Mouse (Mus musculus) MEL (cell line): Measurements from ENCODE around the gene Gm8773.

Experiments used
- CTCF ChIP-seq, 3 experiments: IDR thresholded peaks in 2 of 3; conservative IDR thresholded peaks in 1 of 3; 2 replicates each; pipeline ENCODE4 v1.5.1; 2011 to 2012; ENCODE audit warnings: low read length in 3 of 3, low read depth in 2 of 3, mild to moderate bottlenecking in 2 of 3, improper control_type of control experiment in 1 of 3, inconsistent platforms in 1 of 3, mixed read lengths in 1 of 3, moderate library complexity in 1 of 3; ENCODE audit not compliant: control insufficient read depth in 1 of 3, insufficient read depth in 1 of 3, poor library complexity in 1 of 3, severe bottlenecking in 1 of 3
- GABPA ChIP-seq: IDR thresholded peaks from 2 replicates; pipeline ENCODE4 v1.6.1; 2012; ENCODE audit warnings: low read depth, mild to moderate bottlenecking, inconsistent platforms, low read length, improper control_type of control experiment, moderate library complexity
- MAFK ChIP-seq: IDR thresholded peaks from 2 replicates; pipeline ENCODE4 v1.6.1; 2011; ENCODE audit warnings: low read depth, mild to moderate bottlenecking, low read length, improper control_type of control experiment, borderline replicate concordance
- MAX ChIP-seq: IDR thresholded peaks from 2 replicates; pipeline ENCODE4 v1.6.1; 2011; ENCODE audit warnings: low read length, improper control_type of control experiment
- MEF2A ChIP-seq: IDR thresholded peaks from 2 replicates; pipeline ENCODE4 v1.6.1; 2014; ENCODE audit warnings: low read depth, mild to moderate bottlenecking, inconsistent platforms, low read length, improper control_type of control experiment; ENCODE audit not compliant: poor library complexity, insufficient replicate concordance, severe bottlenecking; ENCODE audit errors: extremely low read depth
- MXI1 ChIP-seq: IDR thresholded peaks from 2 replicates; pipeline ENCODE4 v1.6.1; 2011; ENCODE audit warnings: mild to moderate bottlenecking, low read depth, low read length, improper control_type of control experiment
- POLR2A ChIP-seq, 2 experiments: IDR thresholded peaks; 2 replicates each; pipeline ENCODE4 v1.6.1; 2011 to 2012; ENCODE audit warnings: low read length in 2 of 2, mild to moderate bottlenecking in 2 of 2, control low read depth in 1 of 2, improper control_type of control experiment in 1 of 2, low read depth in 1 of 2, moderate library complexity in 1 of 2; ENCODE audit not compliant: control insufficient read depth in 1 of 2, insufficient read depth in 1 of 2, poor library complexity in 1 of 2
- TBP ChIP-seq: IDR thresholded peaks from 2 replicates; pipeline ENCODE4 v1.8.0; 2011; ENCODE audit warnings: low read depth, low read length, improper control_type of control experiment
- USF1 ChIP-seq: IDR thresholded peaks from 2 replicates; pipeline ENCODE4 v1.6.1; 2014; ENCODE audit warnings: low read depth, mild to moderate bottlenecking, inconsistent platforms, low read length, improper control_type of control experiment, moderate library complexity
- ZMIZ1 ChIP-seq: IDR thresholded peaks from 2 replicates; pipeline ENCODE4 v1.6.1; 2012; ENCODE audit warnings: low read depth, mild to moderate bottlenecking, inconsistent platforms, low read length, improper control_type of control experiment, moderate library complexity

- no peak for TF ChIP-seq MEF2A
- no peak for TF ChIP-seq POLR2A (IDR thresholded peaks at IDR 0.05; ENCODE audit: control insufficient read depth in 1 of 2, insufficient read depth in 1 of 2, low read depth in 1 of 2, low read length in 2 of 2, poor library complexity in 1 of 2)
- TF ChIP-seq MAX, result no peak
- TF ChIP-seq ZMIZ1, result no peak
- TF ChIP-seq USF1, result no peak
- no peak for TF ChIP-seq CTCF (IDR thresholded peaks at IDR 0.05 in 2 of 3, conservative IDR thresholded peaks at IDR 0.05 in 1 of 3; ENCODE audit: control insufficient read depth in 1 of 3, insufficient read depth in 1 of 3, low read depth in 2 of 3, low read length in 3 of 3, poor library complexity in 1 of 3, severe bottlenecking in 1 of 3)
- no peak for TF ChIP-seq MAFK
- TF ChIP-seq TBP, result no peak
- no peak for TF ChIP-seq GABPA
- no peak for TF ChIP-seq MXI1
Measured at GRCm38 (mm10) chr5:5618329-5618728, 44.7 kb downstream of the Gm8773 start.
